Mouse (Mus musculus) MEL (cell line): ENCODE measurements around the gene Myo10. TPM values are rescaled to one million over a fixed set of nuclear protein-coding genes. Genes with fewer than 3 reads are reported as not detected.

Experiments used
- DNase-seq: peaks from one replicate; pipeline ENCODE4 v3.0.0; 2011; ENCODE audit warnings: low read depth, low spot score
- H3K27ac ChIP-seq: 2 replicates; pipeline ENCODE4 v1.5.1; 2012; ENCODE audit warnings: low read depth, mild to moderate bottlenecking, control low read depth, low read length, moderate library complexity; ENCODE audit not compliant: control insufficient read depth
- H3K27me3 ChIP-seq, 2 experiments: fragments of 150-350 bp in 1 of 2; sonication (generic) in 1 of 2; 2 replicates each; pipeline ENCODE4 v1.6.1; 2012; ENCODE audit warnings: low read length in 2 of 2, mild to moderate bottlenecking in 2 of 2, improper control_type of control experiment in 1 of 2, moderate library complexity in 1 of 2; ENCODE audit not compliant: insufficient read depth in 2 of 2, control insufficient read depth in 1 of 2
- H3K36me3 ChIP-seq, 2 experiments: 2 replicates each; pipeline ENCODE4 v1.6.1; 2012 to 2014; ENCODE audit warnings: low read length in 2 of 2, improper control_type of control experiment in 1 of 2, inconsistent platforms in 1 of 2, mild to moderate bottlenecking in 1 of 2; ENCODE audit not compliant: insufficient read depth in 2 of 2, control insufficient read depth in 1 of 2
- H3K4me1 ChIP-seq, 2 experiments: fragments of 150-350 bp in 1 of 2; sonication (generic) in 1 of 2; 2 replicates each; pipeline ENCODE4 v1.6.1; 2012; ENCODE audit warnings: low read length in 2 of 2, improper control_type of control experiment in 1 of 2, mild to moderate bottlenecking in 1 of 2; ENCODE audit not compliant: insufficient read depth in 2 of 2, control insufficient read depth in 1 of 2
- H3K4me3 ChIP-seq, 2 experiments: fragments of 150-350 bp in 1 of 2; sonication (generic) in 1 of 2; 2 replicates each; pipeline ENCODE4 v1.5.1; 2012; ENCODE audit warnings: low read depth in 2 of 2, low read length in 2 of 2, mild to moderate bottlenecking in 2 of 2, moderate library complexity in 2 of 2, control low read depth in 1 of 2, improper control_type of control experiment in 1 of 2; ENCODE audit not compliant: control insufficient read depth in 1 of 2, insufficient read depth in 1 of 2
- H3K79me2 ChIP-seq: 2 replicates; pipeline ENCODE4 v1.6.1; 2012; ENCODE audit warnings: mild to moderate bottlenecking, low read length, moderate library complexity; ENCODE audit not compliant: control insufficient read depth, poor library complexity, insufficient read depth
- H3K9ac ChIP-seq: 2 replicates; pipeline ENCODE4 v1.6.1; 2012; ENCODE audit warnings: low read depth, mild to moderate bottlenecking, control low read depth, low read length, moderate library complexity; ENCODE audit not compliant: control insufficient read depth, poor library complexity, severe bottlenecking
- H3K9me3 ChIP-seq: fragments of 150-350 bp; sonication (generic); replicated peaks from 2 replicates; pipeline ENCODE4 v1.6.1; 2012; ENCODE audit warnings: mild to moderate bottlenecking, low read length, improper control_type of control experiment, moderate library complexity; ENCODE audit not compliant: insufficient read depth
- CHD1 ChIP-seq: IDR thresholded peaks from 2 replicates; pipeline ENCODE4 v1.6.1; 2012; ENCODE audit warnings: low read depth, mild to moderate bottlenecking, inconsistent platforms, low read length, improper control_type of control experiment
- CHD2 ChIP-seq: IDR thresholded peaks from 2 replicates; pipeline ENCODE4 v1.6.1; 2011; ENCODE audit warnings: low read length, improper control_type of control experiment
- CTCF ChIP-seq, 3 experiments: IDR thresholded peaks in 2 of 3; conservative IDR thresholded peaks in 1 of 3; 2 replicates each; pipeline ENCODE4 v1.5.1; 2011 to 2012; ENCODE audit warnings: low read length in 3 of 3, low read depth in 2 of 3, mild to moderate bottlenecking in 2 of 3, improper control_type of control experiment in 1 of 3, inconsistent platforms in 1 of 3, mixed read lengths in 1 of 3, moderate library complexity in 1 of 3; ENCODE audit not compliant: control insufficient read depth in 1 of 3, insufficient read depth in 1 of 3, poor library complexity in 1 of 3, severe bottlenecking in 1 of 3
- EP300 ChIP-seq, 2 experiments: IDR thresholded peaks; 2 replicates each; pipeline ENCODE4 v1.6.1; 2011; ENCODE audit warnings: improper control_type of control experiment in 2 of 2, low read length in 2 of 2, low read depth in 1 of 2, mild to moderate bottlenecking in 1 of 2
- KAT2A ChIP-seq: conservative IDR thresholded peaks from 2 replicates; pipeline ENCODE4 v1.6.1; 2012; ENCODE audit warnings: low read depth, low read length, improper control_type of control experiment, inconsistent platforms
- MAX ChIP-seq: IDR thresholded peaks from 2 replicates; pipeline ENCODE4 v1.6.1; 2011; ENCODE audit warnings: low read length, improper control_type of control experiment
- MAZ ChIP-seq: IDR thresholded peaks from 2 replicates; pipeline ENCODE4 v1.6.1; 2012; ENCODE audit warnings: low read depth, mild to moderate bottlenecking, inconsistent platforms, low read length, improper control_type of control experiment
- MXI1 ChIP-seq: IDR thresholded peaks from 2 replicates; pipeline ENCODE4 v1.6.1; 2011; ENCODE audit warnings: mild to moderate bottlenecking, low read depth, low read length, improper control_type of control experiment
- NELFE ChIP-seq: IDR thresholded peaks from 2 replicates; pipeline ENCODE4 v1.6.1; 2011; ENCODE audit warnings: low read depth, low read length, improper control_type of control experiment
- POLR2AphosphoS5 ChIP-seq: IDR thresholded peaks from 2 replicates; pipeline ENCODE4 v1.6.1; 2012; ENCODE audit warnings: low read depth, borderline replicate concordance, mild to moderate bottlenecking, inconsistent platforms, low read length, moderate library complexity, mixed read lengths
- RCOR1 ChIP-seq: IDR thresholded peaks from 2 replicates; pipeline ENCODE4 v1.6.1; 2012; ENCODE audit warnings: low read depth, mild to moderate bottlenecking, inconsistent platforms, low read length, improper control_type of control experiment
- SIN3A ChIP-seq: IDR thresholded peaks from 2 replicates; pipeline ENCODE4 v1.6.1; 2012; ENCODE audit warnings: low read length, improper control_type of control experiment, inconsistent platforms
- TBP ChIP-seq: IDR thresholded peaks from 2 replicates; pipeline ENCODE4 v1.8.0; 2011; ENCODE audit warnings: low read depth, low read length, improper control_type of control experiment
- TCF12 ChIP-seq: IDR thresholded peaks from 2 replicates; pipeline ENCODE4 v1.6.1; 2014; ENCODE audit warnings: low read depth, mild to moderate bottlenecking, inconsistent platforms, low read length, improper control_type of control experiment, moderate library complexity
- UBTF ChIP-seq: IDR thresholded peaks from 2 replicates; pipeline ENCODE4 v1.6.1; 2012; ENCODE audit warnings: low read depth, mild to moderate bottlenecking, inconsistent platforms, low read length, improper control_type of control experiment, moderate library complexity, borderline replicate concordance; ENCODE audit not compliant: insufficient read depth
- USF1 ChIP-seq: IDR thresholded peaks from 2 replicates; pipeline ENCODE4 v1.6.1; 2014; ENCODE audit warnings: low read depth, mild to moderate bottlenecking, inconsistent platforms, low read length, improper control_type of control experiment, moderate library complexity
- USF2 ChIP-seq, 2 experiments: IDR thresholded peaks; 2 replicates each; pipeline ENCODE4 v1.6.1; 2011 to 2012; ENCODE audit warnings: improper control_type of control experiment in 2 of 2, low read length in 2 of 2, borderline replicate concordance in 1 of 2, inconsistent platforms in 1 of 2, low read depth in 1 of 2, mild to moderate bottlenecking in 1 of 2; ENCODE audit not compliant: insufficient read depth in 1 of 2
- ZMIZ1 ChIP-seq: IDR thresholded peaks from 2 replicates; pipeline ENCODE4 v1.6.1; 2012; ENCODE audit warnings: low read depth, mild to moderate bottlenecking, inconsistent platforms, low read length, improper control_type of control experiment, moderate library complexity
- ZNF384 ChIP-seq: IDR thresholded peaks from 2 replicates; pipeline ENCODE4 v1.6.1; 2012; ENCODE audit warnings: low read depth, mild to moderate bottlenecking, inconsistent platforms, low read length, improper control_type of control experiment
- polyA plus RNA-seq, 2 experiments: library from polyadenylated mRNA; stranded (reverse) in 1 of 2; unstranded in 1 of 2; fragments of >175 nt in 1 of 2; fragments of >200 nt in 1 of 2; gene quantifications; 2 replicates each; pipeline versions ENCODE4 v1.2.1 to v1.2.4; 2012; ENCODE audit warnings: low replicate concordance in 2 of 2, low read depth in 1 of 2; ENCODE audit not compliant: insufficient read length in 2 of 2, insufficient read depth in 1 of 2, missing spikeins in 1 of 2
- total RNA-seq: library from RNA; depleted of rRNA; stranded (reverse); fragments of 300-350 nt; gene quantifications from 2 replicates; pipeline ENCODE4 v1.2.3, GENCODE M21; 2012

Gene Myo10
- total and polyA plus RNA-seq, 3 experiments: 0.01 TPM; not detected in 2

DNA sequence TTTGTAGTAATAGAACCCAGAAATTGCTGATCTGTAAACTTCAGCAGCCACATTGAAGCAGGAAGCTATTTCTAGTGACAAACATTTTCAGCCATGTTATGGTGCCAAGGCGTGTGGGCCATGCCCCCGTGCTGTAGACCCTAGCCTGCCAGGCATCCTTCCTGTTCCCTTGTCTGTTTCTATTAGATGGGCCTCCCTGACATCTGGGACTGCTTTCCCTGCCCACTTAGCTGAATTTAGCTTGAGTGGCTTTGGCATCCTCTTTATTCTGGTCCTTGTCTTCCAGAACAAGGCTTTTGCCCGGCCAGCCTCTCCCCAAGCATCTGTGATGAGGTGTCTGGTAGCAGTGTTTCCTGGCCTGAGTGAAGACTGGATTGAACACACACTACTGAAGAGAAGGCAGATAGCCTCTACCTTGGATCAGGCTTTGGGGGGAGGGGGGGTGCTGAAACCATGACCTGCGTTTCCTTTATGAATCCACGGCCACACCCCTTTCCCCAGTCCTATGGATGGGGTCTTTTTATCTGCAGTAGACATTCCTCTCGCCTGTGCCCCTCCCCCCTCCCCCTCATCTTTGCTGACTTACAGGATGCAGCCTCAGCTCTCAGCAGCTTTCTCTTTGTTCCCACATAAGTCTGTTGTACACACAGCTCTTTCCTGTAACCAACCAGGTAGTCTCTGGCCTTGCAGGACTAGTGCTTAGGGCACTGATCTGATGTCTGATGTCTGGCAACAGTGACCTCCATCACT lies 51.1 kb downstream of the Myo10 start:
- Histone ChIP-seq H3K79me2 (no peaks in the 10 kb centered on the region), H3K4me3 (no peak overlapping the region), H3K36me3 (no peaks in the 10 kb centered on the region), H3K4me1 (no peaks in the 10 kb centered on the region), H3K9ac (no peak overlapping the region), H3K27ac (no peak overlapping the region), H3K27me3 (no peaks in the 10 kb centered on the region)
- DNase-seq: no peak
- no peak for TF ChIP-seq EP300 (IDR thresholded peaks at IDR 0.05; ENCODE audit: low read depth in 1 of 2, low read length in 2 of 2)
- TF ChIP-seq UBTF: no peak
- no peak for TF ChIP-seq USF1
- TF ChIP-seq ZNF384: no peak
- TF ChIP-seq KAT2A: no peak
- TF ChIP-seq SIN3A: no peak
- TF ChIP-seq TCF12: no peak
- no peak for TF ChIP-seq MXI1
- no peak for TF ChIP-seq NELFE
- TF ChIP-seq CTCF (IDR thresholded peaks at IDR 0.05 in 2 of 3, conservative IDR thresholded peaks at IDR 0.05 in 1 of 3; ENCODE audit: control insufficient read depth in 1 of 3, insufficient read depth in 1 of 3, low read depth in 2 of 3, low read length in 3 of 3, poor library complexity in 1 of 3, severe bottlenecking in 1 of 3): no peak
- no peak for TF ChIP-seq CHD2
- TF ChIP-seq MAX: no peak
- TF ChIP-seq RCOR1: no peak
- no peak for TF ChIP-seq CHD1
- TF ChIP-seq POLR2AphosphoS5: no peak
- no peak for TF ChIP-seq TBP
- no peak for TF ChIP-seq MAZ
- no peak for TF ChIP-seq USF2 (IDR thresholded peaks at IDR 0.05; ENCODE audit: borderline replicate concordance in 1 of 2, insufficient read depth in 1 of 2, low read depth in 1 of 2, low read length in 2 of 2)
- TF ChIP-seq, all 39 proteins: peak for 0
- H3K9me3 ChIP-seq: no peaks in the 10 kb centered on the region

DNA sequence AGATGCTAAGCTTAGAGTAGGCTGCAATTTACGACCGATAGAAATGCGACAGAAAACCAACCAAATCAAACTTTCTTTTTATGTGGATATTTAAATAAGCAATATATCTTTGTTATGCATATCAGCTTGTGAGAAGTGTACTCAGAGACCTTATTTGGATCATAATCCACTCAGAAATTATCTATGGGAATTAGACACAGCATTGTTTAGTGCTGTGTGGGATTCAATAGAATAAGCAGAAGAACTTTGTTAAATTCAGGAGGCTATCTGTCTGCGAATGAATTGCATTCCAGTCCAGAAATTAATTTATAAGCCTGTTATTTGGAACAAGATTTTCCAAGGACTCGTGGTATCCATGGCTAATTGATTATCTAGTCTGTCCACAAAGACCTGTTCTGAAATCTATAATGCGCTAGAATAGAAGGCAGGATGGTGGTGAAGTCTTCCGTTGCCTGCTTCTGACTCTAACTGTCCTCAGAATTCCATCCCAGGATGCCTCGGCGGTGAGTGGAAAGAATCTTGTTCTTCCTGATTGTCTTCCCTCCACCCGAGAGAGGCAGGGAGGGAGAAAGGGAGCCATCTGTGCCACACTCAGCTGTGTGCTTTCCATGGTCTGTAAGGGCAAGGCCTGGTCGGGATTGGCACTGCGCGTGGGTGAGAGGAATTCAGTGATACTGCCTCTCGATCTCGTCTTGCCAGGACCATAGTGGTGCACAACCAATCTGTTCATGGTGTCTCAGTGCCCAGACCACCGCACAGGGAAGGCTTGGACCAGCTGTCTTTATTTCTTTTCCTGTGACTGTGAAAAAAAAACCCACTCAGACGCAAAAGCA lies 52.0 kb downstream of the Myo10 start:
- Histone ChIP-seq H3K36me3 (no peaks in the 10 kb centered on the region), H3K9ac (no peak overlapping the region), H3K4me1 (no peaks in the 10 kb centered on the region), H3K27me3 (no peaks in the 10 kb centered on the region), H3K27ac (no peak overlapping the region), H3K79me2 (no peaks in the 10 kb centered on the region), H3K4me3 (no peak overlapping the region), H3K9me3 (no peaks in the 10 kb centered on the region)
- no peak for DNase-seq
- TF ChIP-seq ZMIZ1: no peak
- no peak for TF ChIP-seq CTCF (IDR thresholded peaks at IDR 0.05 in 2 of 3, conservative IDR thresholded peaks at IDR 0.05 in 1 of 3; ENCODE audit: control insufficient read depth in 1 of 3, insufficient read depth in 1 of 3, low read depth in 2 of 3, low read length in 3 of 3, poor library complexity in 1 of 3, severe bottlenecking in 1 of 3)
- no peak for TF ChIP-seq USF2 (IDR thresholded peaks at IDR 0.05; ENCODE audit: borderline replicate concordance in 1 of 2, insufficient read depth in 1 of 2, low read depth in 1 of 2, low read length in 2 of 2)
